Mouse (Mus musculus) embryonic facial prominence, embryonic 14.5 days (tissue): ENCODE results near the gene Gm14409. TPM values are rescaled to one million over a fixed set of nuclear protein-coding genes. Genes with fewer than 3 reads are reported as not detected.
"Not testable (repeated sequence)": the region's sequence is repeated elsewhere in the genome, so short reads cannot be mapped to it uniquely, and the experiment has no call there.

ENCODE experiments used
- ATAC-seq: fragments of 200-750 bp; cut with Nextera tagmentation; 2 replicates; pipeline ENCODE4 v1.8.0; 2017; ENCODE audit warnings: low read depth, moderate number of reproducible peaks, moderate TSS enrichment
- DNase-seq: peaks from one replicate; pipeline ENCODE4 v3.0.0-alpha.2; 2015; ENCODE audit warnings: low spot score
- H3K27ac ChIP-seq: fragments of 300-500 bp; sonication (generic); replicated peaks from 2 replicates; pipeline ENCODE4 v1.5.1; 2014; ENCODE audit warnings: low read depth, mild to moderate bottlenecking, low read length, moderate library complexity
- H3K27me3 ChIP-seq: fragments of 300-500 bp; sonication (generic); replicated peaks from 2 replicates; pipeline ENCODE4 v1.6.1; 2014; ENCODE audit warnings: low read length; ENCODE audit not compliant: control insufficient read depth, insufficient read depth
- H3K36me3 ChIP-seq: fragments of 300-500 bp; sonication (generic); 2 replicates; pipeline ENCODE4 v1.6.1; 2014; ENCODE audit warnings: low read length, mixed read lengths; ENCODE audit not compliant: control insufficient read depth, insufficient read depth
- H3K4me1 ChIP-seq: fragments of 300-500 bp; sonication (generic); 2 replicates; pipeline ENCODE4 v1.6.1; 2014; ENCODE audit warnings: antibody characterized with exemption, low read length; ENCODE audit not compliant: control insufficient read depth, insufficient read depth
- H3K4me2 ChIP-seq: fragments of 300-500 bp; sonication (generic); 2 replicates; pipeline ENCODE4 v1.6.1; 2014; ENCODE audit warnings: low read depth, mild to moderate bottlenecking, low read length, moderate library complexity, mixed read lengths
- H3K4me3 ChIP-seq: fragments of 300-500 bp; sonication (generic); 2 replicates; pipeline ENCODE4 v1.5.1; 2014; ENCODE audit warnings: low read depth, mild to moderate bottlenecking, low read length
- H3K9ac ChIP-seq: fragments of 300-500 bp; sonication (generic); 2 replicates; pipeline ENCODE4 v1.6.1; 2014; ENCODE audit warnings: low read depth, mild to moderate bottlenecking, low read length, moderate library complexity, mixed read lengths
- H3K9me3 ChIP-seq: fragments of 300-500 bp; sonication (generic); 2 replicates; pipeline ENCODE4 v1.6.1; 2016; ENCODE audit warnings: low read length; ENCODE audit not compliant: control insufficient read depth
- WGBS: fragments of 180-500 bp; shearing (Covaris S2); extraction: QIAGEN DNeasy Blood & Tissue Kit; methylation state at CpG from one replicate; pipeline ENCODE4 v1.1.7; 2014; 5-methylcytosine and 5-hydroxymethylcytosine counted together
- polyA plus RNA-seq: library from polyadenylated mRNA; unstranded; fragments of >200 nt; fragmentation: Nextera tagmentation; extraction: Ambion mirVana; gene quantifications from 2 replicates; pipeline ENCODE4 v1.2.1, GENCODE M21; 2014

The Gm14409 gene
- not detected in 2 replicates for polyA plus RNA-seq

DNA sequence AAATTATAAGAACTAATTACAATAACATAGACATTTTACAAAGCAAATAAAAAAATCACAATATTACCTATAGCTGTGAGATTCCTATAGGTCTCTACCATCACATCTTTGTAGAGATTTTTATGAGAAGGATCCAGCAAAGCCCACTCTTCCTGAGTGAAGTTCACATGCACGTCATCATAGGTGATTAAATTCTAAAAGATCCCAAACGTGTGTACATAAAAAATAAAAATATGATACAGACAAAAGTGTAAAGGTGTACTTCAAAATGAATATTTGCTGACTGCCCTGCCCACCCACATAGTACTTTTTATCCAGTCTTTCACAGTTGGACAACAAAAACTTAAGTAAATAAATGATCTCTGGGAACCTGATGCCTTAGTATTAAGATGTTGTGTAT lies at the start of gene Gm14409:
Gene Gm14409 (minus strand): TSS at position 101 of the 400 bp plus-strand sequence.
- ATAC-seq, H3K36me3 ChIP-seq, H3K27ac ChIP-seq, H3K4me2 ChIP-seq, H3K27me3 ChIP-seq, H3K9me3 ChIP-seq, H3K4me3 ChIP-seq, H3K9ac ChIP-seq, H3K4me1 ChIP-seq, DNase-seq: not testable (repeated sequence)
- whole genome bisulfite sequencing: no CpG with 5 or more reads among the region's 2 CpGs

DNA sequence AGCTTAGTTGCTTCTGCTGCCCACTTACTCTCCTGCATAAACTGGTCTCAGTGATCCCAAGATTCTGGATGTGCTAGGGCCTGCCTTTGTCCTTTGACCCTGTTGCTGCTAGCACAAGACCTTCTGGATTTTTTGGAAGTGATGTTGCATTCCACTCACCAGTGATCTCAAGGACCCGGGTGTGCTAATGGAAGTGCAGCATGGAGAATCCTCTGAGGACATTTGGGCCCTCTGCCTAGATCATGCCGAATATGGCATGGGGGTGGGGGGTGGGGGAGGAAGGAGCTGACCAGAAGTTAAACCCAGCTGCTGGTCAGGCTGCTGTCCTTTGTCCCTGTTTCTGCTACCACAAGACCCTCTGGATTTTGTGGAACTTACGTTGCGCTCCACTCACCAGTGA lies 42.8 kb upstream of the Gm14409 start:
- WGBS: 88% methylated on average over 4 of the region's 4 CpGs
- H3K9ac ChIP-seq, H3K36me3 ChIP-seq, ATAC-seq, DNase-seq, H3K4me1 ChIP-seq, H3K4me3 ChIP-seq, H3K9me3 ChIP-seq, H3K27ac ChIP-seq, H3K27me3 ChIP-seq, H3K4me2 ChIP-seq: not testable (repeated sequence)

DNA sequence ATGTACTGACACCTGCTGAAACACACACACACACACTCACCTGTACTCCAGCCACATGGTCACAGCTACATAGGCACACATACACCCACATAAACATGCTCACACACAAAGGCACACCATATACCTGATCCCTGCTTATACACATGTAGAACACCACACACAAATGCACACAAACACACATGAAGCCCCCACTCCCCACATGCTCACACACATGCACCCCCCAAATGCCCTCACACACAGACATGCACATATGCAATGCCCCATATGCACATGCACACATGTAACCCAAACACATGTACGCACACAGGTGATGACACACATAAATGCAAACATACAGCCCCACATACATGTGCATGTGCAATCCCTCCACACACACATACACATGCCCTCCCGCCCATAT lies 38.1 kb upstream of the Gm14409 start:
- H3K4me1 ChIP-seq, H3K27ac ChIP-seq, DNase-seq, H3K9me3 ChIP-seq, H3K9ac ChIP-seq, H3K36me3 ChIP-seq, ATAC-seq, H3K27me3 ChIP-seq, H3K4me3 ChIP-seq, H3K4me2 ChIP-seq: not testable (repeated sequence)
- no CpG with 5 or more reads among the region's 2 CpGs for WGBS

DNA sequence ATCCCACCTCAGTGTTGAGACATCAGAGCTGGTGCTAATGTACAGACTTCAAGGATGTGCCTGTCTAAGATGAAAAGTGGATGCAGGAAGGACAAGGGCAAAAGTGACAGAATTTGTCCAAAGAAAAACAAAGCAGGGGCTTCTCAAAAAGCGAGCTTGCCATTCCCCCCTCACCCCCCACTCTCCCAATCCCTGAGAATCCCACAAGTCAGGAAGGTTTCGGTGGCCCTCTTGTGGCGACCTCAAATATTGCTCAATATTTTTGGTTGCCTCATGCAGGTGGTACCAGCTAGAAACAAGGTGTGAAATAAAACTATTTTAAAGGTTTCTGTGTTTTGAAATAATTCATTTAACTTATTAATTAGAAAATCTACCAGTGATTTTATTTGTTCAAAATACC lies 16.9 kb upstream of the Gm14409 start:
- not testable (repeated sequence) for H3K4me3 ChIP-seq, H3K27me3 ChIP-seq, H3K9me3 ChIP-seq, H3K9ac ChIP-seq, H3K4me2 ChIP-seq, H3K27ac ChIP-seq, ATAC-seq, H3K36me3 ChIP-seq, DNase-seq, H3K4me1 ChIP-seq
- 26% methylated on average over 2 of the region's 3 CpGs for WGBS

DNA sequence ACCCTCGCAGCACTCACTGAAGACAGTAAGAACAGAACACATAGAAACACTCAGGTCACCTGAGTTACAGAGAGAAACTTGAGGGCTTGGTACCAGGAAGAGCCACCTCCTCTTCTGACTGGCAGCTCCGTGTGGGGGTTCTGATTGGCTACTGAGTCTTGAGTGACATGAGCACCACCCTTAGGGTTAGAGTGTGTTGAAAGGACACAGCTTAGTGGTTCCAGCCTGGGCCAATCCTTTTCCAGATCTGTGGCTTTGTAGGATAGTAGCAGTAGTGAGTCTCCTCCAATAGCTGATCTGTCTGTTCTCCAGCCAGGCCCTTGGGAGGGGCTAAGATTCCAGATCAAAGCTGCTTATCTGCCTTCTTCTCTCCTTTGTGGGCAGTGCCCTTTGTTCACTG lies 10.9 kb upstream of the Gm14409 start:
- H3K9ac ChIP-seq, DNase-seq, H3K4me3 ChIP-seq, H3K27ac ChIP-seq, H3K4me1 ChIP-seq, H3K4me2 ChIP-seq, H3K9me3 ChIP-seq, ATAC-seq, H3K36me3 ChIP-seq, H3K27me3 ChIP-seq: not testable (repeated sequence)
- 85% methylated on average over 2 of the region's 2 CpGs for WGBS

DNA sequence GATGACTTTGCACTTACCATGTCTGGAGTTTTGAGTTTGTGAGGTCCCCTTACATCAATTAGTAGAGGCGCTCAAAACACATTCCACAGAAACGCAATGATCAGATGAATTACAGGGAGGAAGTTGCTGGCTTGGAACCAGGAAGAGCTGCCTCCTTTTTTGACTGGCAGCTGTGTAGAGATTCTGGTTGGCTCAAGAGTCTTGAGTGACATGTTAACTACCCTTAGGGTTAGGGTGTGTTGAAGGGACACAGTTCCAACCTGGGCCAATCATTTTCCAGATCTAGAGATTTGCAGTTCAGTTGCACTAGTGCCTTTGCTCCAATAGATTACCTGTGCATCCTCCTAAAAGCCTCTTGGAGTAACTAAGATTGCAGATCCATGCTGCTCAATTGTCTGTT lies 5.4 kb upstream of the Gm14409 start:
- WGBS: 73% methylated on average over 2 of the region's 2 CpGs
- H3K4me2 ChIP-seq, H3K36me3 ChIP-seq, H3K4me1 ChIP-seq, H3K4me3 ChIP-seq, ATAC-seq, H3K27me3 ChIP-seq, H3K27ac ChIP-seq, H3K9ac ChIP-seq, DNase-seq, H3K9me3 ChIP-seq: not testable (repeated sequence)

DNA sequence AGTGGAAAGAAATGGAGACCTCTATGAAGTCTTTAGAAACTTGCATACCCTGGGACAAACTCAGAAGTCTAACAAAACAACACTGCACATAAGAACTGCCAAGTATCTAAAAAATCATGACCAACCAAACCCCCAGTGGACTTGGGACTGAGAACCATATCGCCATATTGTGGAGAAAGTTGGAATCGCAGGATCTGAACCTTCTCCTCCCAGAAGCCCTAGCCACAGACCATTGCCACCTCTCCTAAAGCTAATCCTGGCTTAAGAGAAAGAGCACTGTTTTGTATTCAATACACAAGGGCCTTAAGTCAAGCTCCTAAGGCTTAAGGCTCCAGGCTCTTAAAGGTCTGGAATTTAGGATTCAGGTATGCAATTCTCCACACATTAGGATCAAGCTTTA lies 19.4 kb downstream of the Gm14409 start:
- not testable (repeated sequence) for DNase-seq, H3K27me3 ChIP-seq, H3K9ac ChIP-seq, H3K4me1 ChIP-seq, H3K27ac ChIP-seq, H3K4me3 ChIP-seq, H3K36me3 ChIP-seq, ATAC-seq, H3K9me3 ChIP-seq, H3K4me2 ChIP-seq
- 95% methylated on average over 2 of the region's 2 CpGs for WGBS

DNA sequence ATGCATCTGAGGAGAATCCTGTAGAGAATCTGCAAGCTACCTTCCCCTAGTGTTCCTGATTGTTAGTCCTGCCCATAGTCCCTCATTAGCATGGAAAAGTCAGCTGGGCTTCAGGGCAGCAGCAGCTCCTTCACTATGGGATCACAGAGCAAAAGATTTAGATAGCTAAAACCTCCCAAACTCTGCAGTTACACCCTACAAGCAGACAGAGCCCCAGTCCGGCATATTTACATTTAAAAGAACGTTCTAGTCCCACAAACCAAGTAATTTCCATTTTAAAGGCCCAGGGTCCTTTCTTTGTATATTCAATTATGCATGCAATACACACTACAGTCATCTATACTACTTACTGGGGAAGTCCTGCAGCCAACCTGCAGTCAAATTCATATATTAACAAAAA lies 36.4 kb downstream of the Gm14409 start:
- 62% methylated on average over 2 of the region's 2 CpGs for WGBS
- not testable (repeated sequence) for H3K4me2 ChIP-seq, H3K9ac ChIP-seq, ATAC-seq, H3K27ac ChIP-seq, DNase-seq, H3K4me1 ChIP-seq, H3K4me3 ChIP-seq, H3K9me3 ChIP-seq, H3K36me3 ChIP-seq, H3K27me3 ChIP-seq
